Mouse (Mus musculus) mouse embryonic stem cell (cell line): ENCODE measurements around the gene Scg5.

Source experiments
- in situ Hi-C, 2 experiments: fragments of 300-500 bp; cut with MboI; formaldehyde crosslinking; loops; 1 replicate in 1 of 2; 3 replicates in 1 of 2; pipeline ENCODE4 v1.14.3; 2019 to 2020; ENCODE audit warnings: low sequenced_read_pairs in 2 of 2, low pct_unique_long_range_greater_than_20kb in 1 of 2, mixed read lengths in 1 of 2; ENCODE audit not compliant: unreplicated experiment in 1 of 2

Scg5 gene

GRCm38 (mm10) chr2:113817681-113818606 lies 11.0 kb downstream of the Scg5 start:
- in situ Hi-C loops: no loop called here

GRCm38 (mm10) chr2:113807640-113808039 lies 21.3 kb downstream of the Scg5 start:
- in situ Hi-C loops: loop anchor here in 1 of 2 experiments (10.0 kb wide), 1 partner anchor 313 kb away; no protein-coding TSS in a partner anchor

- in situ Hi-C loops: loop anchor here in 1 of 2 experiments (10.0 kb wide), 1 partner anchor 312 kb away; no protein-coding TSS in a partner anchor
Observed at GRCm38 (mm10) chr2:113806851-113807577, 21.9 kb downstream of the Scg5 start.

- in situ Hi-C loops: loop anchor here in 1 of 2 experiments (10.0 kb wide), 1 partner anchor 311 kb away; no protein-coding TSS in a partner anchor
Observed at GRCm38 (mm10) chr2:113805765-113806164, 23.2 kb downstream of the Scg5 start.

- in situ Hi-C loops: loop anchor here in 1 of 2 experiments (10.0 kb wide), 1 partner anchor 309 kb away; no protein-coding TSS in a partner anchor
Observed at GRCm38 (mm10) chr2:113803753-113804152, 25.2 kb downstream of the Scg5 start.

GRCm38 (mm10) chr2:113800846-113801245 lies 28.1 kb downstream of the Scg5 start:
- in situ Hi-C loops: loop anchor here in 1 of 2 experiments (10.0 kb wide), 1 partner anchor 306 kb away; no protein-coding TSS in a partner anchor

- in situ Hi-C loops: no loop called here
Observed at GRCm38 (mm10) chr2:113798605-113799004, 30.3 kb downstream of the Scg5 start.

GRCm38 (mm10) chr2:113795186-113795585 lies 33.7 kb downstream of the Scg5 start:
- in situ Hi-C loops: no loop called here

GRCm38 (mm10) chr2:113793521-113793920 lies 35.4 kb downstream of the Scg5 start:
- in situ Hi-C loops: no loop called here

GRCm38 (mm10) chr2:113788821-113789387 lies 40.0 kb downstream of the Scg5 start:
- in situ Hi-C loops: no loop called here

- in situ Hi-C loops: no loop called here
Observed at GRCm38 (mm10) chr2:113787882-113788281, 41.0 kb downstream of the Scg5 start.

GRCm38 (mm10) chr2:113784851-113785250 lies 44.1 kb downstream of the Scg5 start:
- in situ Hi-C loops: no loop called here

- in situ Hi-C loops: no loop called here
Observed at GRCm38 (mm10) chr2:113781521-113781920, 47.4 kb downstream of the Scg5 start.

- in situ Hi-C loops: no loop called here
Observed at GRCm38 (mm10) chr2:113781107-113781506, 47.8 kb downstream of the Scg5 start.

GRCm38 (mm10) chr2:113779336-113779735 lies 49.6 kb downstream of the Scg5 start:
- in situ Hi-C loops: no loop called here

GRCm38 (mm10) chr2:113778036-113778435 lies 50.9 kb downstream of the Scg5 start:
- in situ Hi-C loops: no loop called here

GRCm38 (mm10) chr2:113776297-113776696 lies 52.6 kb downstream of the Scg5 start:
- in situ Hi-C loops: no loop called here

GRCm38 (mm10) chr2:113774150-113774805 lies 54.6 kb downstream of the Scg5 start:
- in situ Hi-C loops: no loop called here
